Mouse (Mus musculus) heart, embryonic 13.5 days (tissue): ENCODE data around the gene Tinf2. TPM values are rescaled to one million over a fixed set of nuclear protein-coding genes. Genes with fewer than 3 reads are reported as not detected.
A peak's percentile ranks its signal among the peaks of the same experiment; 100 is the strongest.

ENCODE experiments used
- ATAC-seq: fragments of 200-750 bp; cut with Nextera tagmentation; 2 replicates; pipeline ENCODE4 v1.8.0; 2017; ENCODE audit warnings: moderate TSS enrichment; ENCODE audit not compliant: insufficient number of reproducible peaks, low FRiP score, low TSS enrichment; ENCODE audit errors: extremely low read depth
- H3K27ac ChIP-seq: fragments of 300-500 bp; sonication (generic); replicated peaks from 2 replicates; pipeline ENCODE4 v1.5.1; 2015; ENCODE audit warnings: moderate library complexity, mild to moderate bottlenecking, inconsistent platforms
- H3K27me3 ChIP-seq: fragments of 300-500 bp; sonication (generic); replicated peaks from 2 replicates; pipeline ENCODE4 v1.6.1; 2015; ENCODE audit warnings: mild to moderate bottlenecking, inconsistent platforms
- H3K36me3 ChIP-seq: fragments of 300-500 bp; sonication (generic); 2 replicates; pipeline ENCODE4 v1.6.1; 2015; ENCODE audit warnings: mild to moderate bottlenecking, inconsistent platforms
- H3K4me1 ChIP-seq: fragments of 300-500 bp; sonication (generic); 2 replicates; pipeline ENCODE4 v1.6.1; 2015; ENCODE audit warnings: inconsistent platforms
- H3K4me2 ChIP-seq: fragments of 300-500 bp; sonication (generic); 2 replicates; pipeline ENCODE4 v1.6.1; 2015; ENCODE audit warnings: inconsistent platforms, mild to moderate bottlenecking, moderate library complexity
- H3K4me3 ChIP-seq: fragments of 300-500 bp; sonication (generic); 2 replicates; pipeline ENCODE4 v1.5.1; 2015; ENCODE audit warnings: moderate library complexity, mild to moderate bottlenecking, inconsistent platforms
- H3K9ac ChIP-seq: fragments of 300-500 bp; sonication (generic); 2 replicates; pipeline ENCODE4 v1.6.1; 2015; ENCODE audit warnings: inconsistent platforms, mild to moderate bottlenecking, moderate library complexity
- H3K9me3 ChIP-seq: fragments of 300-500 bp; sonication (generic); 2 replicates; pipeline ENCODE4 v1.6.1; 2016; ENCODE audit warnings: inconsistent platforms
- WGBS: fragments of 180-500 bp; shearing (Covaris S2); methylation state at CpG from one replicate; pipeline ENCODE4 v1.1.7; 2015; ENCODE audit warnings: mixed read lengths; 5-methylcytosine and 5-hydroxymethylcytosine counted together
- polyA plus RNA-seq: library from polyadenylated mRNA; unstranded; fragments of >200 nt; fragmentation: Nextera tagmentation; extraction: Ambion mirVana; gene quantifications from 2 replicates; pipeline ENCODE4 v1.2.1, GENCODE M21; 2015

Gene Tinf2
- 30.9 and 32.1 TPM in 2 replicates for polyA plus RNA-seq

- Histone ChIP-seq H3K9ac (peak within 1 kb of the TSS; percentile 93), H3K9me3 (no peaks in the 10 kb centered on the region), H3K4me3 (peak within 1 kb of the TSS; percentile 86), H3K27ac (peak within 1 kb of the TSS; percentile 89), H3K4me1 (peaks cover 17% of the 10 kb centered on the region), H3K27me3 (no peaks in the 10 kb centered on the region), H3K4me2 (peak within 1 kb of the TSS; percentile 84), H3K36me3 (peaks cover 42% of the 10 kb centered on the region)
- under 1% methylated on average over 66 of the region's 66 CpGs for WGBS
- peak; percentile 97 for ATAC-seq
Measured at GRCm38 (mm10) chr14:55681160-55682117, at the start of gene Tinf2. TSS of gene Tinf2 (minus strand) at chr14:55681820.

- H3K4me1 ChIP-seq: no peaks in the 10 kb centered on the region
- H3K36me3 ChIP-seq: no peaks in the 10 kb centered on the region
- H3K9me3 ChIP-seq: no peaks in the 10 kb centered on the region
- H3K9ac ChIP-seq: no peak overlapping the region
- no peak overlapping the region for H3K4me2 ChIP-seq
- H3K4me3 ChIP-seq: no peak overlapping the region
- ATAC-seq: no peak
- H3K27me3 ChIP-seq: peaks cover 35% of the 10 kb centered on the region; the same call in 1 of the 2 replicates
- no peak overlapping the region for H3K27ac ChIP-seq
- WGBS: 77% methylated on average over 7 of the region's 7 CpGs
Measured at GRCm38 (mm10) chr14:55730531-55731032, 49.0 kb upstream of the Tinf2 start.

GRCm38 (mm10) chr14:55730116-55730515 is 48.5 kb upstream of the Tinf2 start:
- whole genome bisulfite sequencing: 73% methylated on average over 7 of the region's 7 CpGs
- Histone ChIP-seq H3K4me2 (no peak overlapping the region), H3K4me3 (no peak overlapping the region), H3K27ac (no peak overlapping the region), H3K9me3 (no peaks in the 10 kb centered on the region), H3K9ac (no peak overlapping the region), H3K27me3 (peaks cover 35% of the 10 kb centered on the region; the same call in 1 of the 2 replicates), H3K36me3 (no peaks in the 10 kb centered on the region), H3K4me1 (no peaks in the 10 kb centered on the region)
- no peak for ATAC-seq

- H3K9me3 ChIP-seq: no peaks in the 10 kb centered on the region
- WGBS: 62% methylated on average over 8 of the region's 8 CpGs
- no peak overlapping the region for H3K4me2 ChIP-seq
- H3K9ac ChIP-seq: no peak overlapping the region
- no peaks in the 10 kb centered on the region for H3K36me3 ChIP-seq
- H3K4me3 ChIP-seq: no peak overlapping the region
- H3K27me3 ChIP-seq: peaks cover 31% of the 10 kb centered on the region; the same call in 1 of the 2 replicates
- H3K4me1 ChIP-seq: 0 out of 2 replicates have a peak, but pooled peaks cover 6% of the 10 kb centered on the region
- ATAC-seq: no peak
- no peak overlapping the region for H3K27ac ChIP-seq
Measured at GRCm38 (mm10) chr14:55727889-55728685, 46.5 kb upstream of the Tinf2 start.

- no peak for ATAC-seq
- Histone ChIP-seq H3K9ac (no peak overlapping the region), H3K4me3 (no peak overlapping the region), H3K4me2 (no peak overlapping the region), H3K36me3 (no peaks in the 10 kb centered on the region), H3K4me1 (peaks cover 13% of the 10 kb centered on the region), H3K27me3 (0 out of 2 replicates have a peak, but pooled peaks cover 29% of the 10 kb centered on the region), H3K9me3 (no peaks in the 10 kb centered on the region), H3K27ac (no peak overlapping the region)
Measured at GRCm38 (mm10) chr14:55726261-55726660, 44.6 kb upstream of the Tinf2 start.

- H3K9ac ChIP-seq: no peak overlapping the region
Measured at GRCm38 (mm10) chr14:55724411-55724871, 42.8 kb upstream of the Tinf2 start.

GRCm38 (mm10) chr14:55723433-55723832 is 41.8 kb upstream of the Tinf2 start:
- Histone ChIP-seq H3K4me2 (no peak overlapping the region), H3K27me3 (0 out of 2 replicates have a peak, but pooled peaks cover 9% of the 10 kb centered on the region), H3K4me3 (no peak overlapping the region), H3K27ac (no peak overlapping the region), H3K9ac (no peak overlapping the region), H3K4me1 (peaks cover 17% of the 10 kb centered on the region), H3K9me3 (no peaks in the 10 kb centered on the region), H3K36me3 (peaks cover 21% of the 10 kb centered on the region)
- no peak for ATAC-seq
- 91% methylated on average over 7 of the region's 7 CpGs for WGBS

More at GRCm38 (mm10) chr14:55724411-55724871, 42.8 kb upstream of the Tinf2 start:
- no peak overlapping the region for H3K4me2 ChIP-seq
- no peaks in the 10 kb centered on the region for H3K9me3 ChIP-seq
- peaks cover 17% of the 10 kb centered on the region for H3K4me1 ChIP-seq
- no peak overlapping the region; the same call in 1 of the 2 replicates for H3K27ac ChIP-seq
- no peak for ATAC-seq
- no peak overlapping the region for H3K4me3 ChIP-seq
- WGBS: 38% methylated on average over 8 of the region's 8 CpGs
- peaks cover 11% of the 10 kb centered on the region for H3K36me3 ChIP-seq
- 0 out of 2 replicates have a peak, but pooled peaks cover 14% of the 10 kb centered on the region for H3K27me3 ChIP-seq

GRCm38 (mm10) chr14:55722438-55722945 is 40.9 kb upstream of the Tinf2 start:
- H3K27me3 ChIP-seq: 0 out of 2 replicates have a peak, but pooled peaks cover 5% of the 10 kb centered on the region
- H3K4me1 ChIP-seq: peaks cover 17% of the 10 kb centered on the region
- ATAC-seq: no peak
- H3K9ac ChIP-seq: peak overlapping the region; percentile 90
- H3K9me3 ChIP-seq: no peaks in the 10 kb centered on the region
- H3K36me3 ChIP-seq: peaks cover 28% of the 10 kb centered on the region
- WGBS: 48% methylated on average over 8 of the region's 8 CpGs
- peak overlapping the region; percentile 83; the same call in 1 of the 2 replicates for H3K27ac ChIP-seq
- H3K4me3 ChIP-seq: peak overlapping the region; percentile 92
- peak overlapping the region; percentile 85 for H3K4me2 ChIP-seq

GRCm38 (mm10) chr14:55721700-55722437 is 40.2 kb upstream of the Tinf2 start, which contains the start of gene Rabggta:
TSS of gene Rabggta (minus strand) at chr14:55722263.
- peaks cover 34% of the 10 kb centered on the region for H3K36me3 ChIP-seq
- peak within 1 kb of the TSS; percentile 92 for H3K4me3 ChIP-seq
- peak within 1 kb of the TSS; percentile 90 for H3K9ac ChIP-seq
- H3K9me3 ChIP-seq: no peaks in the 10 kb centered on the region
- peak; percentile 82 for ATAC-seq
- H3K4me2 ChIP-seq: peak within 1 kb of the TSS; percentile 85
- under 1% methylated on average over 50 of the region's 50 CpGs for WGBS
- H3K27me3 ChIP-seq: no peaks in the 10 kb centered on the region
- peak within 1 kb of the TSS; percentile 83 for H3K27ac ChIP-seq
- H3K4me1 ChIP-seq: peaks cover 17% of the 10 kb centered on the region

- peaks cover 41% of the 10 kb centered on the region for H3K36me3 ChIP-seq
- ATAC-seq: no peak
- no peaks in the 10 kb centered on the region for H3K9me3 ChIP-seq
- H3K27me3 ChIP-seq: no peaks in the 10 kb centered on the region
- H3K9ac ChIP-seq: peak overlapping the region; percentile 90
- peak overlapping the region; percentile 92 for H3K4me3 ChIP-seq
- peak overlapping the region; percentile 85 for H3K4me2 ChIP-seq
- H3K27ac ChIP-seq: peak overlapping the region; percentile 83; the same call in 1 of the 2 replicates
- H3K4me1 ChIP-seq: peaks cover 17% of the 10 kb centered on the region
- WGBS: 80% methylated on average over 6 of the region's 6 CpGs
Measured at GRCm38 (mm10) chr14:55721076-55721475, 39.5 kb upstream of the Tinf2 start.
